Mouse (Mus musculus) lung, adult 2 months (tissue): ENCODE measurements around the gene Zfp27. TPM values are rescaled to one million over a fixed set of nuclear protein-coding genes. Genes with fewer than 3 reads are reported as not detected.

ENCODE experiments used
- DNase-seq: peaks from one replicate; pipeline ENCODE4 v3.0.0; 2022
- H3K4me1 ChIP-seq: fragments of 200-500 bp; 2 replicates; pipeline ENCODE4 v1.6.1; 2011; ENCODE audit warnings: low read length; ENCODE audit not compliant: control insufficient read depth, insufficient read depth
- H3K4me3 ChIP-seq: fragments of 200-500 bp; replicated peaks from 2 replicates; pipeline ENCODE3; 2011; ENCODE audit warnings: low read depth, mild to moderate bottlenecking, control low read depth, low read length; ENCODE audit errors: extremely low read depth
- CTCF ChIP-seq: fragments of 200-500 bp; IDR thresholded peaks from 2 replicates; pipeline ENCODE4 v1.5.1; 2011; ENCODE audit warnings: mild to moderate bottlenecking, low read length, control low read depth; ENCODE audit not compliant: insufficient read depth
- POLR2A ChIP-seq: fragments of 200-500 bp; IDR thresholded peaks from 2 replicates; pipeline ENCODE4 v1.6.1; 2011; ENCODE audit warnings: low read depth, mild to moderate bottlenecking, control low read depth, low read length, borderline replicate concordance; ENCODE audit errors: extremely low read depth
- WGBS: fragments of 180-500 bp; shearing (Covaris S2); methylation state at CpG from one replicate; pipeline ENCODE4 v1.1.7; 2018; 5-methylcytosine and 5-hydroxymethylcytosine counted together
- polyA plus RNA-seq: library from polyadenylated mRNA; depleted of rRNA; stranded (reverse); fragments of >200 nt; gene quantifications from 2 replicates; pipeline ENCODE4 v1.2.3, GENCODE M21; 2012

The Zfp27 gene
- polyA plus RNA-seq, 1 experiment, result 2.6 TPM

- H3K4me1 ChIP-seq, result no peaks in the 10 kb centered on the region
- no peak overlapping the region for H3K4me3 ChIP-seq
- TF ChIP-seq CTCF, result no peak
- TF ChIP-seq POLR2A, result no peak
- no peak for DNase-seq
- WGBS, result 64% methylated on average over 2 of the region's 2 CpGs
Observed at GRCm38 (mm10) chr7:29922780-29923179, 16.4 kb upstream of the Zfp27 start.

- H3K4me1 ChIP-seq, result no peaks in the 10 kb centered on the region
- WGBS, result 74% methylated on average over 6 of the region's 6 CpGs
- H3K4me3 ChIP-seq, result no peak overlapping the region
- no peak for TF ChIP-seq POLR2A
- TF ChIP-seq CTCF, result no peak
- DNase-seq, result no peak
Observed at GRCm38 (mm10) chr7:29921439-29922093, 15.2 kb upstream of the Zfp27 start.

GRCm38 (mm10) chr7:29918062-29918453 lies 11.7 kb upstream of the Zfp27 start:
- no peak overlapping the region for H3K4me3 ChIP-seq
- TF ChIP-seq CTCF, result no peak
- no peak for TF ChIP-seq POLR2A
- no peak for DNase-seq
- WGBS, result 66% methylated on average over 4 of the region's 4 CpGs
- H3K4me1 ChIP-seq, result no peaks in the 10 kb centered on the region

- 52% methylated on average over 6 of the region's 6 CpGs for WGBS
Observed at GRCm38 (mm10) chr7:29917371-29918061, 11.1 kb upstream of the Zfp27 start.

GRCm38 (mm10) chr7:29912172-29912571 lies 5.8 kb upstream of the Zfp27 start:
- DNase-seq, result no peak
- Histone ChIP-seq H3K4me3 (no peak overlapping the region), H3K4me1 (no peaks in the 10 kb centered on the region; the same call in 1 of the 2 replicates)
- 92% methylated on average over 13 of the region's 13 CpGs for WGBS
- no peak for TF ChIP-seq CTCF
- no peak for TF ChIP-seq POLR2A

More at GRCm38 (mm10) chr7:29917371-29918061, 11.1 kb upstream of the Zfp27 start:
- no peaks in the 10 kb centered on the region for H3K4me1 ChIP-seq
- no peak for DNase-seq
- no peak for TF ChIP-seq CTCF
- TF ChIP-seq POLR2A, result no peak
- H3K4me3 ChIP-seq, result no peak overlapping the region

- no peaks in the 10 kb centered on the region; the same call in none of the 2 replicates for H3K4me1 ChIP-seq
- WGBS, result 78% methylated on average over 2 of the region's 2 CpGs
- no peak for TF ChIP-seq CTCF
- DNase-seq, result no peak
- H3K4me3 ChIP-seq, result no peak overlapping the region
Observed at GRCm38 (mm10) chr7:29910252-29910651, 3.9 kb upstream of the Zfp27 start.

- under 1% methylated on average over 33 of the region's 33 CpGs for WGBS
- H3K4me1 ChIP-seq, result no peaks in the 10 kb centered on the region; the same call in none of the 2 replicates
- TF ChIP-seq POLR2A, result peak; percentile 41; the same call in 1 of the 2 replicates
- TF ChIP-seq CTCF, result no peak
- peak within 1 kb of the TSS; percentile 96 for H3K4me3 ChIP-seq
- peak; percentile 90 for DNase-seq
Observed at GRCm38 (mm10) chr7:29908130-29908950, 2.0 kb upstream of the Zfp27 start, which contains the start of gene Zfp383. Gene Zfp383, plus strand, starts transcription at chr7:29908223.

GRCm38 (mm10) chr7:29907206-29907605 lies 834 bp upstream of the Zfp27 start:
- 89% methylated on average over 5 of the region's 5 CpGs for WGBS
- TF ChIP-seq POLR2A (no peak), CTCF (no peak)
- Histone ChIP-seq H3K4me1 (no peaks in the 10 kb centered on the region; the same call in none of the 2 replicates), H3K4me3 (no peak overlapping the region)
- no peak for DNase-seq

- no peak for DNase-seq
- H3K4me1 ChIP-seq, result no peaks in the 10 kb centered on the region; the same call in none of the 2 replicates
- TF ChIP-seq POLR2A (no peak), CTCF (no peak)
- 18% methylated on average over 8 of the region's 8 CpGs for WGBS
- H3K4me3 ChIP-seq, result peak overlapping the region; percentile 21
Observed at GRCm38 (mm10) chr7:29906682-29907058, 298 bp upstream of the Zfp27 start.

GRCm38 (mm10) chr7:29904101-29904500 lies 2.3 kb downstream of the Zfp27 start:
- TF ChIP-seq CTCF, result no peak
- no peak for TF ChIP-seq POLR2A
- no peak for DNase-seq
- H3K4me3 ChIP-seq, result no peak overlapping the region
- no peaks in the 10 kb centered on the region; the same call in none of the 2 replicates for H3K4me1 ChIP-seq
- 95% methylated on average over 4 of the region's 4 CpGs for WGBS
